Mouse (Mus musculus) intestine, embryonic 15.5 days (tissue): ENCODE measurements around the gene Mtcp1. TPM values are rescaled to one million over a fixed set of nuclear protein-coding genes. Genes with fewer than 3 reads are reported as not detected.

Source experiments
- polyA plus RNA-seq: library from polyadenylated mRNA; unstranded; fragments of >200 nt; fragmentation: Nextera tagmentation; extraction: Ambion mirVana; gene quantifications from 2 replicates; pipeline ENCODE4 v1.2.1, GENCODE M21; 2015

The Mtcp1 gene
- polyA plus RNA-seq, 1 experiment from 2014 or later, result 8.0 TPM

Other genes with a start within 250 kb of the Mtcp1 start
- 59.8 and 81.7 TPM in 2 replicates for gene Fundc2, start 34.2 kb downstream of the Mtcp1 start, polyA plus RNA-seq
- 0.77 and 1.4 TPM in 2 replicates for gene F8, start 34.0 kb downstream of the Mtcp1 start, polyA plus RNA-seq
- gene Cmc4, start within 50 bp of the Mtcp1 start, polyA plus RNA-seq, result 19.4 and 22.1 TPM in 2 replicates
- gene Brcc3, start within 50 bp of the Mtcp1 start, polyA plus RNA-seq, result 70.5 and 72.3 TPM in 2 replicates
- 138 and 166 TPM in 2 replicates for gene Vbp1, start 97.7 kb upstream of the Mtcp1 start, polyA plus RNA-seq
- gene Rab39b, start 161.6 kb upstream of the Mtcp1 start, polyA plus RNA-seq, result 1.9 and 2.1 TPM in 2 replicates